Mouse (Mus musculus) cerebellum, adult 9-11 months (tissue): ENCODE results near the gene Olfr395.
"Not testable (repeated sequence)": the region's sequence is repeated elsewhere in the genome, so short reads cannot be mapped to it uniquely, and the experiment has no call there.

Experiments
- DNase-seq: peaks from one replicate; pipeline ENCODE4 v3.0.0; 2022

Gene Olfr395

DNA sequence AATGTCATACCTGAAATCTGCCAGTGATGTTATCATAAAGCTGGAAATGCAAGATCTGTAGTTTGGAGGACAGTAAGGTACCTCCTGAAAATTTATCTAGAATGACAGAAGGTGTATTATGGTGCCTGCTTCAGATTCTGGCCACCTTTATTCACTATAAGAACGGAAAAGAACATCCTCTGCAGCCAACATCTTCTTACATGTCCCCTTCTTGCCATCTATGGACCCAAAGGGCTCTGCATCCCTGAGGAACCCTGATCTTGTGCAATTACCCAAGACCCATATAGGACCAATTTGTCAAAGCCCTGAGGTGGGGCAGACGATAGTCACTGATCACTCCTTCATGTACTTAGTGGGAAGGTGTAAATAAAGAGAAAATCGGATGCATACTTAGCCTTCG is at the start of gene Olfr395:
Gene Olfr395 (minus strand): TSS at position 101 of the 400 bp plus-strand sequence.
- not testable (repeated sequence) for DNase-seq

- DNase-seq: no peak
Observed at GRCm38 (mm10) chr11:73936377-73936776, 27.3 kb upstream of the Olfr395 start, which contains the start of gene Olfr23. Gene Olfr23 (plus strand): TSS chr11:73936677.

GRCm38 (mm10) chr11:73890671-73891070 is 18.4 kb downstream of the Olfr395 start, which contains the start of gene Olfr394:
Gene Olfr394 (minus strand): TSS chr11:73890771.
- DNase-seq: no peak
